Mouse (Mus musculus): ENCODE data around the gene Afp.

Gene Afp

DNA sequence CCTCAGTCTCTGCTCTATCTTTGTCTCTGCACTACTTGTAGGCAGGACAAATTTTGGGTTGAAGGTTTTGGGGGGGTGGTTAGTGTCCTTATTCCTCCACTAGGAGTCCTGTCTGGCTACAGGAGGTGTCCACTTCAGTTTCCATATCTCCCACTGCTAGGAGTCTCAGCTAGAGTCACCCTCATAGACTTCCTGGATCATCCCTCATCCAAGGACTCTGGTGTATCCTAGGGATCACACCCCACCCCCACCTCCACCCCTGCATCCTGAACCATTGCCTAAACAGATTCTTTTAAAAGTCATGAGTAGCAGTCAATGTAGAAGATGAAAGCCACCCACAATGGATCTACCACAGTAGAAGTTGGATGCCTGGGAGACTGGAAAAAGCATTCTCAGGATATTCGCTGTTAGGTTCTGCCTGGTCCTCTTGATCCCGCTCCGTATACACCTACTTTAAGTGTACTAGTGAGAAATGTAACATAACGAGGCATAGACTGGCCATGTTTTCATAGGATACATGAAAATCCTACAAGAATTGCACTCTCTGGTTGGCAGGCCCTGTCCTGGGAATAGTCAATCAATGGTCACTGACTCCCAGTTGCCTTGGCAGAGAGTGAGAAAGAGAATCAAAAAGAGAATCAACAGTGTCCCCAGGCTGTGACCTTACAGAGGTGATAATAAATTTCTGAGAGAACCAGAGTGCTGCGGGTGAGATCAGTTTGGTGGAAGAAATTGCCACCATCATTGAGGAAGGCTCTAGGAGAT, 19.5 kb downstream of the Afp start:
- no peak for DNase-seq

DNA sequence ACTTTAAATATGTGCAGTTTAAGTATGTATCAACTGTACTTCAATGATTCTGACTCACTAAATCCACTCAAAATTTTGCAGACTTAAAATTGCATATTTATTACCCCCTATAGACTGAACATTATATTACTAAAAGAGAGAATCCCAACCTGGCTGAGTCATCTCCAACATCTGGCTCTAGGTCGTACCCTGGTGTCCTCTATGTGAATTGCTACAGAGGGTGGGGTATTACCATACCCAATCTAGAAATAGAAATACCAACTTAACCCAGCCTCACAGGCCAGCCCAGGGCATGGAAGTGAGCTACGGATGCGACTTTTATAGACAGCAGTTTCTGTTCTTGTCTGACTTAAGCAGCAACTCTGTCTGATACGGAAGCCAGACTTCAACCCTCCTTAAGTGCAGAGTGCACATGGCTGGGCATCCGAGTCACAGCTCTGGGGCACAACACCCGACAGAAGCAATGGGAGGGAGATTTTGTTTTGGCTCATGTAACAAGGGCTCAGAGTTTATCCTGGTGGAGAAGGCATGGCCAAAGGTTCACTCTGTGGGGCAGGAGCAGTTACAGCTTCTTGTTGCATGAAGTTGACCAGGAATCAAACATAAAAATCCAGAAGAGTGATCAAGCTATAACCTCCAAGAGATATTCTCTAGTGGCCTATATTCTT, 21.9 kb downstream of the Afp start:
- no peak for DNase-seq

DNA sequence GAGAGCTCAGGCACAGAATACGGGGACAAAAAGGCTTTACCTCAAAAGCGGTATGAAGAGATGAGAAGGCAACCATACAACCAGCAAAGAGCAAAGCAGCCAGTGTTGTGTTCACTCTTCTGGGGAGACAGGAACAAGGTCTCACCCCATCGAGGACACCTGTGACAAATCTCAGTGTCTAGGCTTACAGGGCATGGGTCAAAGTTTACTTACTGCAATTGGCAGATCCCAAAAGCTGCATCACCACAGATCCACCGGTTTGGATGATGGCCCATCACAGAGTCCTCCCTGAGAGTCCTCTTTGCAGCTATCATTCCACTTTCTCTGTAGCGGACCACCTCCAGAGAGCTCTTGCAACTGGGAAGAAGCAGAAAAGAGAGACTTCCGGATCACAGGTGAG, 25.0 kb downstream of the Afp start:
- no peak for DNase-seq

DNA sequence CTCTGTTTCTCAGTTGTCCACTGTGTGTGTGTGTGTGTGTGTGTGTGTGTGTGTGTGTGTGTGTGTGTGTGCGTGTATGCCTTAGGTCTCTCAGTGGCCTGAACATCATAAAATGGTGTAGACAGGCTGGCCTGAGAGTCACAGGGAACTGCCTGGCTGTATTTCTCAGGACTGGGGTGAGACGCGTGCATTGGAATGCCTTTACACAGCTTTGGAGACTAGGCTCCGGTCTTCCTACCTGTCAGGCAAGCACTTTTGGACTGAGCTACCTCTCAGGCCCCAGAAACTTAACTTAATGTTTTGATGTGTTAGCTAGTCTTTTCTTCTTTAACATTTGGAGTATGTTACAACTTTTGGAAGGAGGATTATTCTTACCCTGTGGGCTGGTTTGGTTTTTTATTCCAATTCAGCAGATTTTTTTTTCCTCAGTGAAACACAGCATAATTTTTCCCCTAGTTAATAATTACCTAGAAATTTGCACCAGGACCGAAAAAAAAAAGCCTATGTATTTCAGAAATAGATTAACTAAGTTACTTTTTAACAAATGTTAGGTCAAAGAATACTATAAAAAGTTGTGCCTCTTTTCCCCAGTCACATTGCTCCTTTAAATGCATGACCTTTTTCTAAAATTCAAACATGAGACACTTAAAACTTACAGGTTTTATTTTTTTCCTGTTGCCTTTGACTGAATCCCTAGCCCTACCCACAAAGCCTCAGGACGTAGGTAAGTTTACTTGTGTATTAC, 28.0 kb downstream of the Afp start, which contains the start of gene Afm:
Afm (plus strand) TSS at position 577 of the 745 bp plus-strand sequence.
- peak; percentile 29 to 46 for DNase-seq

DNA sequence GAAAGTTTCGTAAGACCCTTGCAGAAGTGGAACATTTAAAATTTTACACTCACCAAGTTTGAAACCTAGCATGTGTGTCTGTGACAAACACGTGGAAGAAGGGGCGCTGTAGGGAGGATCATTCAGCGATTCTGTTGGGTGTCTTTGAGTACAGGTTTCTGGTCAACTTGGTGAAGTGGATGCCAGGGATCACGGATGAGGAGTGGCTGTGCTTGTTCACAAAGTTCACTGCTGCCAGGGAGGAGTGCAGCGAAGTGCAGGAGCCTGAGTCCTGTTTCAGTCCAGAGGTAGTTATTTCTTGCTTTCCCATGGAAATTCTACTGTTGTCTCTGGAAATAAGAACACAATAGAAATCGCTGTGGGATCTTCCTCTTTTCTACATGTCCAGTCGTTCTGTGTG, 60.7 kb downstream of the Afp start:
- no peak for DNase-seq

DNA sequence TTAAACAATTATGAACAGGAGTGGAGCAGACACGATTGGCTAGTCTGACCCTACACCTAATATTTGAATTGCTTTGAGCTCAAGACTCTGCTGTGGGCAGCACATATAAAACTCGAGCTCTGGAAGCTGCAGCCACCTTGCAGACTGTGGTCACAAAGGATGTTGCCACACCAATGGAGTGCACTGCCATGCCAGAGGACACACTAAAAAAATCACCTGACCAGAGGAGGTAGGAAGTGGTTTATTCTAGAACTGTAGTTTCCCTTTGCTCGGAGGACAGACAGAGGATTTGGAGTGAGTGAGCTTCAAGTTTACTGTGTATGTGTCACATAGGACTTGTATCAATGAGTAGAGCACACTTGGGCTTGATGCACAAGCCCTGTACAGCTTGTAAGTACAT, 65.5 kb downstream of the Afp start:
- DNase-seq, result no peak
